ENCODE assay signal across 12 mouse cellular contexts in genomic region chr7:25068724-25069123, GRCm38 (mm10). TPM values are rescaled to one million over a fixed set of nuclear protein-coding genes. Genes with fewer than 3 reads are reported as not detected.
DNase-seq lines count a peak whose midpoint lies in the region; ATAC-seq lines count a peak whose summit lies in the region.
"Had no signal": no experiment of that assay in that cellular context is flagged by ENCODE, and none has a peak within 500 bp of the region (broad histone marks: within the 10 kb centered on the region; RNA-seq: fewer than 3 reads in every experiment).

No protein-coding gene starts in this region.

- H3K4me2 ChIP-seq in hindbrain, embryonic 13.5 days, result peak overlapping the region; percentile 94

- H3K4me3 ChIP-seq in hindbrain, embryonic 13.5 days, result peak overlapping the region; percentile 15; the same call in 1 of the 2 replicates
- peak overlapping the region; percentile 21; the same call in 1 of the 2 replicates for H3K4me3 ChIP-seq in midbrain, embryonic 10.5 days
- H3K4me3 ChIP-seq: embryonic facial prominence, embryonic 13.5 days; limb, embryonic 13.5 days had no signal

- peaks cover 48% of the 10 kb centered on the region for H3K4me1 ChIP-seq in hindbrain, embryonic 13.5 days (replicated peaks)
- peaks cover 59% of the 10 kb centered on the region for H3K4me1 ChIP-seq in midbrain, embryonic 10.5 days

- no peaks in the 10 kb centered on the region for H3K9me3 ChIP-seq in hindbrain, embryonic 13.5 days
- H3K9me3 ChIP-seq in midbrain, embryonic 10.5 days (replicated peaks), result no peaks in the 10 kb centered on the region
- H3K9me3 ChIP-seq: embryonic facial prominence, embryonic 13.5 days; limb, embryonic 13.5 days had no signal

- DNase-seq in right cerebral cortex, adult 18-20 months, result peak; percentile 89
- no peak for DNase-seq in right cerebral cortex, postnatal 4 days
- peak; percentile 57 for DNase-seq in midbrain, embryonic 10.5 days (ENCODE audit: low spot score)
- DNase-seq in right cerebral cortex, postnatal 36 days (ENCODE audit: low spot score in 2 of 2), result peak; percentile 76 to 85
- DNase-seq in kidney, adult 8-10 months, result no peak
- no peak for DNase-seq in spleen, postnatal 36 days (ENCODE audit: low spot score in 2 of 2)
- no peak for DNase-seq in heart, postnatal 25 days (ENCODE audit: low spot score)

- 9% methylated on average over 2 of the region's 2 CpGs for WGBS in hindbrain, embryonic 13.5 days
- 15% methylated on average over 2 of the region's 2 CpGs for WGBS in midbrain, embryonic 10.5 days

- no peaks in the 10 kb centered on the region for H3K27me3 ChIP-seq in hindbrain, embryonic 13.5 days
- H3K27me3 ChIP-seq in midbrain, embryonic 10.5 days (ENCODE audit: low read depth, poor library complexity, severe bottlenecking), result no peaks in the 10 kb centered on the region
- H3K27me3 ChIP-seq: embryonic facial prominence, embryonic 13.5 days; limb, embryonic 13.5 days had no signal

- ATAC-seq in hindbrain, embryonic 13.5 days (ENCODE audit: low FRiP score), result no peak; the same call in 1 of the 2 replicates
- ATAC-seq: activated CD4-positive, CD25-positive, alpha-beta regulatory T cell, adult 4 months; CD4-positive, CD25-positive, alpha-beta regulatory T cell, adult 4 months had no signal

- H3K9ac ChIP-seq in hindbrain, embryonic 13.5 days, result peak overlapping the region; percentile 53

- peaks cover 47% of the 10 kb centered on the region for H3K36me3 ChIP-seq in hindbrain, embryonic 13.5 days
- H3K36me3 ChIP-seq in midbrain, embryonic 10.5 days, result peaks cover 53% of the 10 kb centered on the region

- peak overlapping the region; percentile 23; the same call in 1 of the 2 replicates for H3K27ac ChIP-seq in hindbrain, embryonic 13.5 days
- peak overlapping the region; percentile 1 for H3K27ac ChIP-seq in midbrain, embryonic 10.5 days (replicated peaks)
- H3K27ac ChIP-seq: embryonic facial prominence, embryonic 13.5 days; limb, embryonic 13.5 days had no signal

- intact Hi-C loops in heart, postnatal 25 days (cut with DNase I), result no loop called here

RNA-seq across cellular contexts. Expression of gene Grik5, which starts 3.4 kb away (rescaled TPM):
- polyA plus RNA-seq in hindbrain, embryonic 13.5 days (2015; fragmentation: Nextera tagmentation; extraction: Ambion mirVana), result 16.1 and 18.0 TPM in 2 replicates
- 5.4 and 7.5 TPM in 2 replicates for polyA plus RNA-seq in midbrain, embryonic 10.5 days (2016; fragmentation: Nextera tagmentation; extraction: Ambion mirVana)
- total RNA-seq in heart, postnatal 25 days (2021), result 1 to 10 TPM; 4.5 to 4.8 TPM

RNA-seq across cellular contexts. Expression of gene Zfp574, which starts 3.6 kb away (rescaled TPM):
- 33.8 and 34.0 TPM in 2 replicates for polyA plus RNA-seq in hindbrain, embryonic 13.5 days (2015; fragmentation: Nextera tagmentation; extraction: Ambion mirVana)
- polyA plus RNA-seq in midbrain, embryonic 10.5 days (2016; fragmentation: Nextera tagmentation; extraction: Ambion mirVana), result 44.4 and 45.3 TPM in 2 replicates
- total RNA-seq in heart, postnatal 25 days (2021), result 1 to 10 TPM; 9.8 to 9.9 TPM

Comparison
In these comparisons a context has a peak if more than half of its experiments do, and no peak if none do; other contexts are left out.
1. DNase-seq: peak in right cerebral cortex, adult 18-20 months (single experiment), midbrain, embryonic 10.5 days (single experiment) and right cerebral cortex, postnatal 36 days (2 of 2); none in right cerebral cortex, postnatal 4 days (single experiment), kidney, adult 8-10 months (0 of 2), spleen, postnatal 36 days (0 of 2) and heart, postnatal 25 days (single experiment).